Mouse (Mus musculus): ENCODE measurements around the gene Clec4f.

DNA sequence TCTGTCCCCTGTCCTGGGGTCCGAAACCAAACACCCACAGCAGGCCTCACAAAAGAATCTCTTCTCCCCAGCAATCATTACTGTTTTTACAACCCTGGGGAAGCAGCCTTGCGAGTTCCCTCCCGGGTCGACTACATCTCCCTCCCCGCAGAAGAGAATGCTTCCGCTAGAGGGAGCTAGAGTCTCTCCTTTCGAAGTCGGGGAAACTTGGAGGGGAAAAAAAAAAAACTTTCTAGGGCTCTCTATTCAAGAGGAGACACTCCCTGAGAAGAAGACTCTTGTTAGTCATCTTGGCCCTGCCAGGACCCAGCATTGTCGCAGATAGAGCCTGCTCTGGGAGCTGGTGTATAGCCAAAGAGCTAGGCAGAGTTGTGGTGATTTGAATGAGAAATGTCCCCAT, 37.8 kb upstream of the Clec4f start:
- TF ChIP-seq CTCF (conservative IDR thresholded peaks at IDR 0.05; ENCODE audit: insufficient read depth, insufficient read length, low read depth, low read length) (peak; percentile 68), POLR2A (IDR thresholded peaks at IDR 0.05; ENCODE audit: low read depth, low read length) (no peak)

Measured in kidney, adult 2 months (tissue).